In the genomic region with DNA sequence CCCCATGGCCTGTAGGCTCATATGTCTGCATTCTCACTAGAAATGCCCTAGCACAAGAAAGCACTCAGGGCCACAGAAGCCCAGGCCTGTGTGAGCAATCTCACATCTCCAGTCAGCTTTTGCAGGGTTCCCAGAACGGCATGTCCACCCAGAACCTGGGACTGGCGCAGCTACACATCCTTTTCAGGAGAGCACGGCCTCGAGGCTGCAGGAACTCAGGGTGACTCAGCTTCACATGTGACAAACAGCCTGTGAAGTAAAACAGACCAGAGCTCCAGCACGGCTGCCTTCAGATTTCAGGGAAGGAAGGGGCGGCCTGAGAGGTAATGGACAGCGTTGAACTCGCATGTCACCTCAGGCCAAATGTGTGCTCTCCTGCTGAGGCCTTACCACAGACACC, we compare ENCODE assay signal across 10 mouse cellular contexts. TPM values are rescaled to one million over a fixed set of nuclear protein-coding genes. Genes with fewer than 3 reads are reported as not detected.
DNase-seq lines count a peak whose midpoint lies in the region; ATAC-seq and TF ChIP-seq lines count a peak whose summit lies in the region.
"Had no signal": no experiment of that assay in that cellular context is flagged by ENCODE, and none has a peak within 500 bp of the region (broad histone marks: within the 10 kb centered on the region; RNA-seq: fewer than 3 reads in every experiment).

No protein-coding gene starts in this region.

- POLR2A ChIA-PET in Patski (lab: Charles Lee), result no interaction called here

- no peaks in the 10 kb centered on the region for H3K9me3 ChIP-seq in intestine, embryonic 14.5 days (ENCODE audit: control insufficient read depth, low read length)
- no peaks in the 10 kb centered on the region for H3K9me3 ChIP-seq in intestine, postnatal 0 days (ENCODE audit: control insufficient read depth)
- no peaks in the 10 kb centered on the region for H3K9me3 ChIP-seq in embryonic facial prominence, embryonic 12.5 days
- H3K9me3 ChIP-seq in intestine, embryonic 15.5 days, result no peaks in the 10 kb centered on the region
- H3K9me3 ChIP-seq in midbrain, embryonic 10.5 days (replicated peaks), result no peaks in the 10 kb centered on the region

- H3K4me3 ChIP-seq in intestine, embryonic 14.5 days (ENCODE audit: low read depth, low read length), result no peak overlapping the region
- H3K4me3 ChIP-seq in intestine, postnatal 0 days (ENCODE audit: low read depth, low read length), result no peak overlapping the region
- no peak overlapping the region for H3K4me3 ChIP-seq in embryonic facial prominence, embryonic 12.5 days
- H3K4me3 ChIP-seq in intestine, embryonic 15.5 days (replicated peaks), result no peak overlapping the region
- H3K4me3 ChIP-seq in midbrain, embryonic 10.5 days, result no peak overlapping the region

- no peak for DNase-seq in intestine, embryonic 14.5 days (ENCODE audit: low spot score)
- DNase-seq in Patski (ENCODE audit: low read depth, low spot score), result no peak
- no peak for DNase-seq in cerebellum, adult 9-10 months
- DNase-seq in ovary, adult 18-20 months (ENCODE audit: low spot score), result no peak
- no peak for DNase-seq in midbrain, embryonic 10.5 days (ENCODE audit: low spot score)

- peaks cover 21% of the 10 kb centered on the region for H3K4me1 ChIP-seq in intestine, embryonic 14.5 days (replicated peaks; ENCODE audit: control insufficient read depth, insufficient read depth, low read length)
- peaks cover 5% of the 10 kb centered on the region; the same call in 1 of the 2 replicates for H3K4me1 ChIP-seq in intestine, postnatal 0 days (replicated peaks; ENCODE audit: control insufficient read depth, insufficient read depth, low read length)
- H3K4me1 ChIP-seq in embryonic facial prominence, embryonic 12.5 days, result peaks cover 11% of the 10 kb centered on the region
- H3K4me1 ChIP-seq in intestine, embryonic 15.5 days (replicated peaks), result peaks cover 11% of the 10 kb centered on the region
- H3K4me1 ChIP-seq in midbrain, embryonic 10.5 days, result peaks cover 19% of the 10 kb centered on the region

- ATAC-seq in intestine, embryonic 14.5 days (replicated peaks; ENCODE audit: low FRiP score, low TSS enrichment, low read depth), result no peak
- ATAC-seq in intestine, postnatal 0 days, result no peak
- peak; percentile 65 for ATAC-seq in Patski
- ATAC-seq in embryonic facial prominence, embryonic 12.5 days (ENCODE audit: insufficient number of reproducible peaks, insufficient read depth, low FRiP score, low TSS enrichment), result no peak
- peak; percentile 39 for ATAC-seq in intestine, embryonic 15.5 days
- ATAC-seq: inflammation-experienced regulatory T-cells, adult 6 months had no signal

- no peak overlapping the region for H3K9ac ChIP-seq in intestine, embryonic 14.5 days (ENCODE audit: low read length)
- H3K9ac ChIP-seq in intestine, postnatal 0 days (ENCODE audit: low read depth, low read length), result no peak overlapping the region
- H3K9ac ChIP-seq in embryonic facial prominence, embryonic 12.5 days, result no peak overlapping the region
- H3K9ac ChIP-seq in intestine, embryonic 15.5 days, result no peak overlapping the region
- H3K9ac ChIP-seq: liver, embryonic 14.5 days had no signal

- peak overlapping the region; percentile 52; the same call in 1 of the 2 replicates for H3K27ac ChIP-seq in intestine, embryonic 14.5 days (ENCODE audit: low read depth)
- no peak overlapping the region for H3K27ac ChIP-seq in intestine, postnatal 0 days (ENCODE audit: low read depth, low read length)
- peak overlapping the region; percentile 26; the same call in 1 of the 2 replicates for H3K27ac ChIP-seq in embryonic facial prominence, embryonic 12.5 days
- peak overlapping the region; percentile 52 for H3K27ac ChIP-seq in intestine, embryonic 15.5 days
- H3K27ac ChIP-seq in midbrain, embryonic 10.5 days (replicated peaks), result no peak overlapping the region
- H3K27ac ChIP-seq: liver, embryonic 14.5 days had no signal

- no peaks in the 10 kb centered on the region for H3K27me3 ChIP-seq in intestine, embryonic 14.5 days (replicated peaks; ENCODE audit: control insufficient read depth, insufficient read depth, low read length)
- H3K27me3 ChIP-seq in intestine, postnatal 0 days (replicated peaks; ENCODE audit: control insufficient read depth, insufficient read depth, low read length), result no peaks in the 10 kb centered on the region
- H3K27me3 ChIP-seq in Patski, result no peaks in the 10 kb centered on the region
- H3K27me3 ChIP-seq in embryonic facial prominence, embryonic 12.5 days, result no peaks in the 10 kb centered on the region
- no peaks in the 10 kb centered on the region for H3K27me3 ChIP-seq in intestine, embryonic 15.5 days (replicated peaks)
- no peaks in the 10 kb centered on the region for H3K27me3 ChIP-seq in midbrain, embryonic 10.5 days (ENCODE audit: low read depth, poor library complexity, severe bottlenecking)

- in situ Hi-C loops in Patski (cut with MboI; ENCODE audit: low pct_unique_long_range_greater_than_20kb), result no loop called here

- 25% methylated on average over 8 of the region's 8 CpGs for WGBS in intestine, embryonic 14.5 days
- 64% methylated on average over 8 of the region's 8 CpGs for WGBS in intestine, postnatal 0 days
- WGBS in embryonic facial prominence, embryonic 12.5 days, result 53% methylated on average over 8 of the region's 8 CpGs
- 45% methylated on average over 8 of the region's 8 CpGs for WGBS in intestine, embryonic 15.5 days
- WGBS in midbrain, embryonic 10.5 days, result 80% methylated on average over 8 of the region's 8 CpGs

- H3K36me3 ChIP-seq in intestine, embryonic 14.5 days (ENCODE audit: control insufficient read depth, insufficient read depth, low read length), result no peaks in the 10 kb centered on the region
- H3K36me3 ChIP-seq in intestine, postnatal 0 days (ENCODE audit: control insufficient read depth, insufficient read depth), result no peaks in the 10 kb centered on the region
- no peaks in the 10 kb centered on the region for H3K36me3 ChIP-seq in embryonic facial prominence, embryonic 12.5 days
- no peaks in the 10 kb centered on the region for H3K36me3 ChIP-seq in intestine, embryonic 15.5 days
- H3K36me3 ChIP-seq in midbrain, embryonic 10.5 days, result no peaks in the 10 kb centered on the region

- H3K4me2 ChIP-seq in intestine, embryonic 14.5 days (ENCODE audit: low read length), result no peak overlapping the region
- no peak overlapping the region for H3K4me2 ChIP-seq in intestine, postnatal 0 days (replicated peaks; ENCODE audit: low read depth)
- H3K4me2 ChIP-seq in embryonic facial prominence, embryonic 12.5 days (replicated peaks), result no peak overlapping the region
- no peak overlapping the region for H3K4me2 ChIP-seq in intestine, embryonic 15.5 days (replicated peaks)

- CTCF ChIA-PET in Patski (lab: Charles Lee), result interaction anchor here (1.3 to 1.6 kb wide), 2 partner anchors 11 to 28 kb away, joined by 3 to 4 read pairs; no protein-coding TSS in a partner anchor

- no peak for TF ChIP-seq CTCF in intestine, postnatal 0 days (IDR thresholded peaks at IDR 0.05; ENCODE audit: low read depth)
- no peak for TF ChIP-seq CTCF in Patski (IDR thresholded peaks at IDR 0.05)

RNA-seq across cellular contexts. Expression of a gene that starts 29.6 kb away (rescaled TPM):
- 56.0 and 61.7 TPM in 2 replicates for polyA plus RNA-seq in intestine, embryonic 14.5 days (2014; fragmentation: Nextera tagmentation; extraction: Ambion mirVana)
- 58.3 and 63.2 TPM in 2 replicates for polyA plus RNA-seq in intestine, postnatal 0 days (2015; fragmentation: Nextera tagmentation; extraction: Ambion mirVana)
- 122 TPM for polyA plus RNA-seq in Patski (2021)
- 112 and 118 TPM in 2 replicates for polyA plus RNA-seq in embryonic facial prominence, embryonic 12.5 days (2016; fragmentation: Nextera tagmentation; extraction: Ambion mirVana)
- 83.6 and 88.6 TPM in 2 replicates for polyA plus RNA-seq in intestine, embryonic 15.5 days (2015; fragmentation: Nextera tagmentation; extraction: Ambion mirVana)
- polyA plus RNA-seq in midbrain, embryonic 10.5 days (2016; fragmentation: Nextera tagmentation; extraction: Ambion mirVana), result 68.9 and 71.0 TPM in 2 replicates

Comparison
In these comparisons a context has a peak if more than half of its experiments do, and no peak if none do; other contexts are left out.
1. ATAC-seq: peak in Patski (single experiment) and intestine, embryonic 15.5 days (single experiment); none in intestine, embryonic 14.5 days (single experiment), intestine, postnatal 0 days (single experiment) and embryonic facial prominence, embryonic 12.5 days (single experiment).
2. H3K27ac ChIP-seq: peak in intestine, embryonic 14.5 days (single experiment), embryonic facial prominence, embryonic 12.5 days (single experiment) and intestine, embryonic 15.5 days (single experiment); none in intestine, postnatal 0 days (single experiment) and midbrain, embryonic 10.5 days (single experiment).